Comparison of ENCODE assay signal across 10 mouse cellular contexts in the genomic region with DNA sequence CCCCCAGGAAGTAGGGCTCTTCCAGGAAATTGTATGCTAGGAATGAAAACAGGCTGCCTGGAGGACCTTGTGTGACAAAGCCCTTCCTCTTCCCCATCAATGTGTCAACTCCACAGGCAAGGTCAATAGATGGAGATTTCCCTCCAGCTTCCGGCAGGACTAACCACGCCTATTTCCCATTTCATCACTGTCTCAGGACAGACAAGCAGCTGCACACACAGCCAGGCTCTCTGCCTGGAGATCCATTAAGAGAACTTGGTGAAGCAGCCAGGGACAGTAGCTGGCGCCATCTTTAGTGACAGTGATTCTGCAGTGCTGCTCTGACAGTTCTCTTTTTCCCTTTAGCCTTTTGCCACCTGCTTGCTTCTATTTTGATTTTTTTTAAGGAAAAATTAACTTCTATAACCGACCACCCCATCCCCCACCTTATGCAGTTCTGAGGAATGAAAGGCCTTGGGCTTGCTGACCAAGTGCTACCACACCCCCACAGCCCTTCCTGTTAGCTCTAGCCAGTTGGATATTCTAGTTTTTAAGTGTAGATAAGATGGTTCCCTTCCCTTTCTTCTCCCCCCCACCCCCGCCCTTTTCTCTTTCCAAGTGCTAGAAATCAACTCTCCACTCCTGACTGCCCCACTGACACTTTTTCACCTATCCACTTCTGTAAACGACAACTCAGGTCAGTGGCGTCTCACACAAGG. TPM values are rescaled to one million over a fixed set of nuclear protein-coding genes. Genes with fewer than 3 reads are reported as not detected.
DNase-seq lines count a peak whose midpoint lies in the region; ATAC-seq and TF ChIP-seq lines count a peak whose summit lies in the region.
"Had no signal": no experiment of that assay in that cellular context is flagged by ENCODE, and none has a peak within 500 bp of the region (broad histone marks: within the 10 kb centered on the region; RNA-seq: fewer than 3 reads in every experiment).

No protein-coding gene starts in this region.

- 61% methylated on average over 7 of the region's 7 CpGs for WGBS in kidney, embryonic 14.5 days

- H3K4me3 ChIP-seq in gastrocnemius, adult 2 months = peak overlapping the region; percentile 69
- no peak overlapping the region for H3K4me3 ChIP-seq in kidney, embryonic 14.5 days (ENCODE audit: low read length)
- H3K4me3 ChIP-seq: hindbrain, embryonic 12.5 days had no signal

- H3K9me3 ChIP-seq in kidney, embryonic 14.5 days (ENCODE audit: control insufficient read depth, low read length) = 0 out of 2 replicates have a peak, but pooled peaks cover 3% of the 10 kb centered on the region

- H3K27me3 ChIP-seq in kidney, embryonic 14.5 days (ENCODE audit: control insufficient read depth, insufficient read depth, low read length) = no peaks in the 10 kb centered on the region
- H3K27me3 ChIP-seq: CH12.LX; hindbrain, embryonic 12.5 days had no signal

- no peaks in the 10 kb centered on the region for H3K4me1 ChIP-seq in kidney, embryonic 14.5 days (ENCODE audit: control insufficient read depth, insufficient read depth, low read length)
- H3K4me1 ChIP-seq: hindbrain, embryonic 12.5 days had no signal

- intact Hi-C loops in gastrocnemius, adult 2 months (cut with DNase I) = no loop called here
- intact Hi-C loops in gastrocnemius, postnatal 14 days (cut with DNase I; ENCODE audit: low total_unique reads) = no loop called here

- DNase-seq in gastrocnemius, adult 2 months = peak; percentile 28
- no peak for DNase-seq in gastrocnemius, postnatal 14 days
- DNase-seq in embryo, embryonic 11 days = peak; percentile 32
- DNase-seq in lung, postnatal 36 days = peak; percentile 57
- DNase-seq in right cerebral cortex, adult 2 months (ENCODE audit: low spot score in 2 of 2) = no peak
- no peak for DNase-seq in layer of hippocampus, adult 8-10 months (ENCODE audit: low spot score in 2 of 2)

- peaks cover 24% of the 10 kb centered on the region; the same call in 1 of the 2 replicates for H3K36me3 ChIP-seq in kidney, embryonic 14.5 days (ENCODE audit: control insufficient read depth, insufficient read depth, low read length)

- TF ChIP-seq CTCF in gastrocnemius, adult 2 months (IDR thresholded peaks at IDR 0.05) = no peak

- no peak overlapping the region; the same call in 1 of the 2 replicates for H3K4me2 ChIP-seq in kidney, embryonic 14.5 days (replicated peaks; ENCODE audit: low read depth, low read length)
- H3K4me2 ChIP-seq: hindbrain, embryonic 12.5 days had no signal

- peak; percentile 75; the same call in 1 of the 2 replicates for ATAC-seq in kidney, embryonic 14.5 days (ENCODE audit: low FRiP score, low TSS enrichment)
- no peak for ATAC-seq in CD4-positive, CD25-positive, alpha-beta regulatory T cell, adult 4 months

- peak overlapping the region; percentile 88 for H3K27ac ChIP-seq in gastrocnemius, adult 2 months
- H3K27ac ChIP-seq in kidney, embryonic 14.5 days (ENCODE audit: low read depth, low read length) = no peak overlapping the region; the same call in 1 of the 2 replicates
- H3K27ac ChIP-seq: hindbrain, embryonic 12.5 days had no signal

- no peak overlapping the region for H3K9ac ChIP-seq in kidney, embryonic 14.5 days (ENCODE audit: low read depth, low read length)
- H3K9ac ChIP-seq: hindbrain, embryonic 12.5 days had no signal

RNA-seq across cellular contexts. Expression of gene Paics, which starts 21.8 kb away (rescaled TPM):
- 100 to 1,000 TPM; 129 to 139 TPM for total RNA-seq in gastrocnemius, adult 2 months (2021)
- total RNA-seq in gastrocnemius, postnatal 14 days (2021) = 100 to 1,000 TPM; 129 to 152 TPM
- polyA plus RNA-seq in kidney, embryonic 14.5 days (2014; fragmentation: Nextera tagmentation; extraction: Ambion mirVana) = 343 and 349 TPM in 2 replicates
- 100 to 1,000 TPM; 181 to 184 TPM for polyA plus RNA-seq in CD4-positive, CD25-positive, alpha-beta regulatory T cell, adult 4 months (2017; shearing (Covaris generic))
- total RNA-seq in layer of hippocampus, adult 8-10 months (2022) = 100 to 1,000 TPM in 1 of 4 experiments, 10 to 100 TPM in 3; 92.1 to 101 (median 97.4) TPM

RNA-seq across cellular contexts. Expression of gene Ppat, which starts 22.0 kb away (rescaled TPM):
- total RNA-seq in gastrocnemius, adult 2 months (2021) = 10 to 100 TPM; 21.2 to 21.8 TPM
- 10 to 100 TPM; 22.0 to 29.8 TPM for total RNA-seq in gastrocnemius, postnatal 14 days (2021)
- 34.9 and 51.7 TPM in 2 replicates for polyA plus RNA-seq in kidney, embryonic 14.5 days (2014; fragmentation: Nextera tagmentation; extraction: Ambion mirVana)
- polyA plus RNA-seq in CD4-positive, CD25-positive, alpha-beta regulatory T cell, adult 4 months (2017; shearing (Covaris generic)) = 10 to 100 TPM; 30.8 to 35.9 TPM
- total RNA-seq in layer of hippocampus, adult 8-10 months (2022) = 10 to 100 TPM; 14.9 to 16.8 (median 16.1) TPM

RNA-seq across cellular contexts. Expression of gene Aasdh, which starts 24.0 kb away (rescaled TPM):
- total RNA-seq in gastrocnemius, adult 2 months (2021) = 10 to 100 TPM in 1 of 2 experiments, 1 to 10 TPM in 1; 9.6 to 12.9 TPM
- 1 to 10 TPM; 7.9 to 8.4 TPM for total RNA-seq in gastrocnemius, postnatal 14 days (2021)
- 13.2 and 20.8 TPM in 2 replicates for polyA plus RNA-seq in kidney, embryonic 14.5 days (2014; fragmentation: Nextera tagmentation; extraction: Ambion mirVana)
- polyA plus RNA-seq in CD4-positive, CD25-positive, alpha-beta regulatory T cell, adult 4 months (2017; shearing (Covaris generic)) = 10 to 100 TPM; 17.2 to 24.9 TPM
- 10 to 100 TPM; 27.3 to 35.6 (median 30.3) TPM for total RNA-seq in layer of hippocampus, adult 8-10 months (2022)

RNA-seq across cellular contexts. Expression of gene Srp72, which starts 45.2 kb away (rescaled TPM):
- 10 to 100 TPM; 46.6 to 55.9 TPM for total RNA-seq in gastrocnemius, adult 2 months (2021)
- 10 to 100 TPM; 57.7 to 63.8 TPM for total RNA-seq in gastrocnemius, postnatal 14 days (2021)
- 77.6 and 103 TPM in 2 replicates for polyA plus RNA-seq in kidney, embryonic 14.5 days (2014; fragmentation: Nextera tagmentation; extraction: Ambion mirVana)
- polyA plus RNA-seq in CD4-positive, CD25-positive, alpha-beta regulatory T cell, adult 4 months (2017; shearing (Covaris generic)) = 100 to 1,000 TPM; 134 to 144 TPM
- 100 to 1,000 TPM; 101 to 116 (median 107) TPM for total RNA-seq in layer of hippocampus, adult 8-10 months (2022)

Comparison
In these comparisons a context has a peak if more than half of its experiments do, and no peak if none do; other contexts are left out.
1. DNase-seq: peak in gastrocnemius, adult 2 months (single experiment), embryo, embryonic 11 days (single experiment) and lung, postnatal 36 days (single experiment); none in gastrocnemius, postnatal 14 days (single experiment), right cerebral cortex, adult 2 months (0 of 2) and layer of hippocampus, adult 8-10 months (0 of 2).